11 mouse cellular contexts compared by ENCODE assay signal in the genomic region with DNA sequence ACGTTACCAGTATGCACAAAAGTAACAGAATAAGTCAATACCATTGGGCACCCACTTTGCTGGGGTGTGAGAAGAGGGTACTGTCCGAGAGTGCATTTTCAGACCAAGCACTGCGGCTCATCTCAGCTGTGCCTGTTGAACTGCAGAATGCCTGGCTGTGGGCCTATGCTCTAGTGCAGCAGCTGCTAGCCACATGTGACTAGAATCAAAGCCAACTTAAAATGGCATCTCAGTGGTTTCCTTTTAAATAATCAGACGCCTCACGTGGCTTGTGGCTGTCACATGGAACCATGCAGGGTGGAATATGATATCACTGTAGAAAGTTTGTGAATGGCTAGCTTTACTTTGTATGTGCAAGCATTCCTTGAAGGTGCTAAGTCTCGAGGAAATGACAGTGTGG.
A peak's percentile ranks its signal among the peaks of the same experiment; 100 is the strongest.
DNase-seq lines count a peak whose midpoint lies in the region; ATAC-seq lines count a peak whose summit lies in the region.
"Had no signal": no experiment of that assay in that cellular context is flagged by ENCODE, and none has a peak within 500 bp of the region (broad histone marks: within the 10 kb centered on the region; RNA-seq: fewer than 3 reads in every experiment).

No protein-coding gene starts in this region.

- no peak for ATAC-seq in intestine, embryonic 15.5 days
- ATAC-seq: intestine, embryonic 16.5 days had no signal

- H3K4me1 ChIP-seq in intestine, embryonic 15.5 days (replicated peaks): peaks cover 17% of the 10 kb centered on the region

- DNase-seq in cerebellum, postnatal 14 days: peak; percentile 21 to 37
- no peak for DNase-seq in cerebellum, adult 9-10 months
- DNase-seq in left cerebral cortex, postnatal 4 days: peak; percentile 69
- DNase-seq in left cerebral cortex, adult 9 months (ENCODE audit: low spot score in 2 of 2): no peak
- peak; percentile 74 for DNase-seq in heart, adult 8-10 months (ENCODE audit: low spot score)
- DNase-seq in lung, postnatal 36 days: peak; percentile 55
- no peak for DNase-seq in cerebellum, adult 18-20 months
- DNase-seq: spleen, adult 18-20 months had no signal

- H3K36me3 ChIP-seq in intestine, embryonic 15.5 days: no peaks in the 10 kb centered on the region

- no peaks in the 10 kb centered on the region for H3K27me3 ChIP-seq in intestine, embryonic 15.5 days (replicated peaks)

- no peak overlapping the region for H3K4me2 ChIP-seq in intestine, embryonic 15.5 days (replicated peaks)

- intact Hi-C loops in left cerebral cortex, postnatal 4 days (cut with DNase I): no loop called here

- no peak overlapping the region for H3K4me3 ChIP-seq in intestine, embryonic 15.5 days (replicated peaks)

- no peak overlapping the region for H3K27ac ChIP-seq in intestine, embryonic 15.5 days
- H3K27ac ChIP-seq: macrophage had no signal

- no peaks in the 10 kb centered on the region for H3K9me3 ChIP-seq in intestine, embryonic 15.5 days

- H3K9ac ChIP-seq in intestine, embryonic 15.5 days: no peak overlapping the region

- 71% methylated on average over 6 of the region's 6 CpGs for WGBS in intestine, embryonic 15.5 days

Comparison
In these comparisons a context has a peak if more than half of its experiments do, and no peak if none do; other contexts are left out.
1. DNase-seq: peak in cerebellum, postnatal 14 days (2 of 2), left cerebral cortex, postnatal 4 days (single experiment), heart, adult 8-10 months (single experiment) and lung, postnatal 36 days (single experiment); none in cerebellum, adult 9-10 months (single experiment), left cerebral cortex, adult 9 months (0 of 2) and cerebellum, adult 18-20 months (0 of 2).